Mouse (Mus musculus) CH12.LX (cell line): ENCODE data around the gene Hbs1l. TPM values are rescaled to one million over a fixed set of nuclear protein-coding genes. Genes with fewer than 3 reads are reported as not detected.

Experiments
- DNase-seq: peaks from one replicate; pipeline ENCODE4 v3.0.0-alpha.2; 2013; ENCODE audit errors: extremely low read depth
- H3K27ac ChIP-seq: 2 replicates; pipeline ENCODE4 v1.5.1; 2012; ENCODE audit warnings: low read depth, mild to moderate bottlenecking, control low read depth, moderate library complexity; ENCODE audit not compliant: insufficient read depth
- H3K27me3 ChIP-seq: replicated peaks from 2 replicates; pipeline ENCODE3; 2012; ENCODE audit warnings: inconsistent platforms
- H3K36me3 ChIP-seq, 2 experiments: replicated peaks in 1 of 2; 2 replicates each; pipeline versions ENCODE3 to v1.6.1; 2012; ENCODE audit warnings: inconsistent platforms in 1 of 2, low read length in 1 of 2, mild to moderate bottlenecking in 1 of 2, mixed read lengths in 1 of 2, moderate library complexity in 1 of 2; ENCODE audit not compliant: control insufficient read depth in 1 of 2, insufficient read depth in 1 of 2
- H3K4me1 ChIP-seq, 2 experiments: 2 replicates each; pipeline ENCODE4 v1.6.1; 2012; ENCODE audit warnings: inconsistent platforms in 1 of 2, moderate library complexity in 1 of 2; ENCODE audit not compliant: insufficient read depth in 2 of 2, control insufficient read depth in 1 of 2
- H3K4me2 ChIP-seq: 2 replicates; pipeline ENCODE4 v1.6.1; 2012; ENCODE audit warnings: low read depth, mild to moderate bottlenecking, control low read depth; ENCODE audit not compliant: poor library complexity, insufficient read depth, severe bottlenecking
- H3K4me3 ChIP-seq, 3 experiments: fragments of 150-350 bp in 1 of 3; sonication (generic) in 1 of 3; replicated peaks in 1 of 3; 2 replicates each; pipeline versions ENCODE3 to v1.5.1; 2011 to 2012; ENCODE audit warnings: low read depth in 2 of 3, low read length in 2 of 3, mild to moderate bottlenecking in 2 of 3, moderate library complexity in 2 of 3, control low read depth in 1 of 3, improper control_type of control experiment in 1 of 3, inconsistent platforms in 1 of 3, mixed read lengths in 1 of 3; ENCODE audit not compliant: poor library complexity in 1 of 3
- H3K79me2 ChIP-seq: replicated peaks from 2 replicates; pipeline ENCODE4 v1.6.1; 2012; ENCODE audit warnings: mild to moderate bottlenecking, moderate library complexity; ENCODE audit not compliant: control insufficient read depth, poor library complexity, insufficient read depth, severe bottlenecking; ENCODE audit errors: extremely low read depth
- H3K9ac ChIP-seq: 2 replicates; pipeline ENCODE4 v1.6.1; 2012; ENCODE audit warnings: low read depth, mild to moderate bottlenecking, control low read depth, moderate library complexity; ENCODE audit not compliant: insufficient read depth
- H3K9me3 ChIP-seq: replicated peaks from 2 replicates; pipeline ENCODE3; 2012; ENCODE audit warnings: low read length, inconsistent platforms, mixed read lengths
- BHLHE40 ChIP-seq: IDR thresholded peaks from 2 replicates; pipeline ENCODE4 v1.6.1; 2011; ENCODE audit warnings: mild to moderate bottlenecking, low read depth, low read length, improper control_type of control experiment
- CHD1 ChIP-seq: IDR thresholded peaks from 2 replicates; pipeline ENCODE4 v1.6.1; 2012; ENCODE audit warnings: low read depth, low read length, improper control_type of control experiment, inconsistent platforms
- CHD2 ChIP-seq: IDR thresholded peaks from 2 replicates; pipeline ENCODE4 v1.6.1; 2011; ENCODE audit warnings: low read length, improper control_type of control experiment
- CTCF ChIP-seq, 2 experiments: IDR thresholded peaks in 1 of 2; conservative IDR thresholded peaks in 1 of 2; 2 replicates each; pipeline ENCODE4 v1.5.1; 2011 to 2012; ENCODE audit warnings: low read depth in 2 of 2, low read length in 2 of 2, improper control_type of control experiment in 1 of 2, inconsistent platforms in 1 of 2, mild to moderate bottlenecking in 1 of 2, moderate library complexity in 1 of 2
- E2F4 ChIP-seq: IDR thresholded peaks from 2 replicates; pipeline ENCODE4 v1.6.1; 2011; ENCODE audit warnings: low read depth, low read length, improper control_type of control experiment; ENCODE audit not compliant: insufficient replicate concordance
- ELF1 ChIP-seq: IDR thresholded peaks from 2 replicates; pipeline ENCODE4 v1.6.1; 2014; ENCODE audit warnings: low read depth, mild to moderate bottlenecking, inconsistent platforms, low read length, improper control_type of control experiment
- ETS1 ChIP-seq: conservative IDR thresholded peaks from 2 replicates; pipeline ENCODE4 v1.6.1; 2012; ENCODE audit warnings: low read depth, mild to moderate bottlenecking, inconsistent platforms, low read length, improper control_type of control experiment, moderate library complexity
- GABPA ChIP-seq: IDR thresholded peaks from 2 replicates; pipeline ENCODE4 v1.6.1; 2012; ENCODE audit warnings: low read depth, low read length, improper control_type of control experiment, inconsistent platforms; ENCODE audit not compliant: insufficient replicate concordance
- JUND ChIP-seq: conservative IDR thresholded peaks from 2 replicates; pipeline ENCODE4 v1.6.1; 2011; ENCODE audit warnings: low read depth, low read length, improper control_type of control experiment
- MAFK ChIP-seq: IDR thresholded peaks from 2 replicates; pipeline ENCODE4 v1.6.1; 2011; ENCODE audit warnings: low read length, improper control_type of control experiment; ENCODE audit not compliant: insufficient replicate concordance
- MYC ChIP-seq: IDR thresholded peaks from 2 replicates; pipeline ENCODE4 v1.6.1; 2011; ENCODE audit warnings: low read depth, mild to moderate bottlenecking, improper control_type of control experiment, low read length
- NELFE ChIP-seq: IDR thresholded peaks from 2 replicates; pipeline ENCODE4 v1.6.1; 2011; ENCODE audit warnings: low read depth, low read length, improper control_type of control experiment
- NRF1 ChIP-seq: IDR thresholded peaks from 2 replicates; pipeline ENCODE4 v1.6.1; 2014; ENCODE audit warnings: low read depth, mild to moderate bottlenecking, inconsistent platforms, low read length, improper control_type of control experiment, moderate library complexity
- POLR2A ChIP-seq: IDR thresholded peaks from 2 replicates; pipeline ENCODE4 v1.6.1; 2011; ENCODE audit warnings: low read depth, mild to moderate bottlenecking, improper control_type of control experiment, low read length
- RAD21 ChIP-seq: IDR thresholded peaks from 2 replicates; pipeline ENCODE4 v1.6.1; 2011; ENCODE audit warnings: low read depth, mild to moderate bottlenecking, low read length, improper control_type of control experiment, moderate library complexity
- SMC3 ChIP-seq: IDR thresholded peaks from 2 replicates; pipeline ENCODE4 v1.6.1; 2011; ENCODE audit warnings: low read depth, low read length, improper control_type of control experiment
- TBP ChIP-seq: conservative IDR thresholded peaks from 2 replicates; pipeline ENCODE4 v1.6.1; 2011; ENCODE audit warnings: low read depth, low read length, improper control_type of control experiment
- UBTF ChIP-seq: IDR thresholded peaks from 2 replicates; pipeline ENCODE4 v1.6.1; 2012; ENCODE audit warnings: low read depth, mild to moderate bottlenecking, inconsistent platforms, low read length, improper control_type of control experiment, moderate library complexity
- USF2 ChIP-seq: conservative IDR thresholded peaks from 2 replicates; pipeline ENCODE4 v1.6.1; 2011; ENCODE audit warnings: low read depth, low read length, improper control_type of control experiment
- ZNF384 ChIP-seq: IDR thresholded peaks from 2 replicates; pipeline ENCODE4 v1.6.1; 2012; ENCODE audit warnings: low read depth, low read length, improper control_type of control experiment, inconsistent platforms
- dilution Hi-C: fragments of 300-500 bp; cut with MboI; formaldehyde crosslinking; loops from 2 replicates; pipeline ENCODE4 v1.14.3; 2020; ENCODE audit warnings: low sequenced_read_pairs; ENCODE audit not compliant: extremely low pct_unique_long_range_greater_than_20kb, extremely low pct_ligation_motif_present
- in situ Hi-C: fragments of 300-500 bp; cut with MboI; formaldehyde crosslinking; loops from 3 replicates; pipeline ENCODE4 v1.14.3; 2019; ENCODE audit warnings: low sequenced_read_pairs, low pct_ligation_motif_present, low pct_unique_long_range_greater_than_20kb, mixed read lengths
- polyA plus RNA-seq: library from polyadenylated mRNA; unstranded; fragments of >175 nt; gene quantifications from 2 replicates; pipeline ENCODE4 v1.2.1, GENCODE M21; 2012; ENCODE audit warnings: low read depth; ENCODE audit not compliant: insufficient read length
- total RNA-seq, 2 experiments: library from RNA; depleted of rRNA; stranded (reverse); fragments of 300-350 nt in 1 of 2; fragments of >200 nt in 1 of 2; gene quantifications; 2 replicates each; pipeline ENCODE4 v1.2.3; 2012 to 2014

The Hbs1l gene
- total and polyA plus RNA-seq, 3 experiments = 99.7 to 111 (median 111) TPM

DNA sequence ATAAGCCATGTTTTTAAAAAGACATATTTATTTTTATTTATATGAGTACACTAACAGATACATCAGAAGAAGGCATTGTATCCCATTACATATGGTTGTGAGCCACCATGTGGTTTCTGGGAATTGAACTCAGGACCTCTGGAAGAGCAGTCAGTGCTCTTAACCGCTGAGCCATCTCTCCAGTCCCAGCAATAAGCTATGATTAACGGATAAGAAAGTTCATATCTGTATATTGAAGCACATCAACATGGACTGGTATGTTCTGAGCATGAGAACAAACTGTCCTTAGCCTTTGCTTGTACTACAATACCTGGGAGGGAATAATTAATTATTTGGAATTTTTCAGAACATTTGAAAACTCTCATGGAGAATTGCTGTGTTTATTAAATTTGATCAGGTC is 25.9 kb upstream of the Hbs1l start:
- Histone ChIP-seq H3K4me2 (no peak overlapping the region), H3K79me2 (no peaks in the 10 kb centered on the region), H3K9ac (no peak overlapping the region), H3K27ac (no peak overlapping the region), H3K4me1 (no peaks in the 10 kb centered on the region), H3K36me3 (no peaks in the 10 kb centered on the region), H3K4me3 (no peak overlapping the region), H3K27me3 (no peaks in the 10 kb centered on the region), H3K9me3 (no peaks in the 10 kb centered on the region)
- TF ChIP-seq ETS1 = no peak
- TF ChIP-seq UBTF = no peak
- TF ChIP-seq NELFE = no peak
- no peak for TF ChIP-seq ZNF384
- TF ChIP-seq RAD21 = no peak
- no peak for TF ChIP-seq SMC3
- no peak for TF ChIP-seq POLR2A
- no peak for TF ChIP-seq E2F4
- no peak for TF ChIP-seq MYC
- no peak for TF ChIP-seq MAFK
- TF ChIP-seq GABPA = no peak
- TF ChIP-seq CTCF (conservative IDR thresholded peaks at IDR 0.05 in 1 of 2, IDR thresholded peaks at IDR 0.05 in 1 of 2; ENCODE audit: low read depth in 2 of 2, low read length in 2 of 2) = no peak
- TF ChIP-seq ELF1 = no peak
- no peak for TF ChIP-seq NRF1
- no peak for TF ChIP-seq USF2
- no peak for TF ChIP-seq JUND
- TF ChIP-seq BHLHE40 = no peak
- dilution Hi-C loops = no loop called here
- in situ Hi-C loops = no loop called here
- DNase-seq = no peak

DNA sequence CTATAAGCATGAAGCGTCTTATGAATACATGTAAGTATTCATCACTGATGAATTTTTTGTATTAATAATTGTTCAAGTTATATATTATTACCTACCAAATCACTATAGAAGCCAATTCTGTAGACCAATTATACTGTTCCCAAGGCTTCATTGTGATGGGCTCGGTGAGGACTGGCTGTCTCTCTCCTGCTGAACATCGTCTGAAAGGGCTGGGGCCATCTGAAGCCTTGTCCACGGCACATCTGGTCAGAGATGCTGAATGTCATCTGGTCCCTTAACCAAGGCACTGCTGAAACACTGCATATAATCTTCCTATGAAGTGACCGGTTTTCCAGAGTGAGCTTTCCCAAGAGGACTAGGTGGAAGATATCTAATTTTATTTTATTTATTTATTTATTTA is 24.9 kb upstream of the Hbs1l start:
- no peak overlapping the region for H3K27ac ChIP-seq
- no peaks in the 10 kb centered on the region for H3K9me3 ChIP-seq
- H3K4me3 ChIP-seq = no peak overlapping the region
- no peaks in the 10 kb centered on the region for H3K79me2 ChIP-seq
- no peaks in the 10 kb centered on the region for H3K36me3 ChIP-seq
- no peak overlapping the region for H3K4me2 ChIP-seq
- TF ChIP-seq CHD1 = no peak
- no peak for TF ChIP-seq NELFE
- TF ChIP-seq TBP = no peak
- no peak for TF ChIP-seq CHD2
- dilution Hi-C loops = no loop called here
- no peak overlapping the region for H3K9ac ChIP-seq
- no peaks in the 10 kb centered on the region for H3K27me3 ChIP-seq
- in situ Hi-C loops = no loop called here
- no peaks in the 10 kb centered on the region for H3K4me1 ChIP-seq
- no peak for DNase-seq
